Mouse (Mus musculus) olfactory bulb, adult 2 months (tissue): ENCODE results near the gene Btbd3.

Source experiments
- CTCF ChIP-seq: fragments of 200-500 bp; IDR thresholded peaks from 2 replicates; pipeline ENCODE4 v1.5.1; 2012; ENCODE audit warnings: low read depth, mild to moderate bottlenecking, low read length, moderate library complexity; ENCODE audit not compliant: insufficient read depth
- POLR2A ChIP-seq: fragments of 200-500 bp; IDR thresholded peaks from 2 replicates; pipeline ENCODE4 v1.6.1; 2012; ENCODE audit warnings: mild to moderate bottlenecking, low read depth, low read length, moderate library complexity; ENCODE audit not compliant: insufficient read depth

GRCm38 (mm10) chr2:138245631-138246289 is 10.6 kb upstream of the Btbd3 start:
- TF ChIP-seq CTCF (no peak), POLR2A (no peak)
